Mouse (Mus musculus) A20 (cell line): ENCODE measurements around the gene Syngr3.
"Not testable (repeated sequence)": the region's sequence is repeated elsewhere in the genome, so short reads cannot be mapped to it uniquely, and the experiment has no call there.

Experiments
- DNase-seq: peaks from one replicate; pipeline ENCODE4 v3.0.0-alpha.2; 2011; ENCODE audit warnings: low read depth, low spot score

The Syngr3 gene

DNA sequence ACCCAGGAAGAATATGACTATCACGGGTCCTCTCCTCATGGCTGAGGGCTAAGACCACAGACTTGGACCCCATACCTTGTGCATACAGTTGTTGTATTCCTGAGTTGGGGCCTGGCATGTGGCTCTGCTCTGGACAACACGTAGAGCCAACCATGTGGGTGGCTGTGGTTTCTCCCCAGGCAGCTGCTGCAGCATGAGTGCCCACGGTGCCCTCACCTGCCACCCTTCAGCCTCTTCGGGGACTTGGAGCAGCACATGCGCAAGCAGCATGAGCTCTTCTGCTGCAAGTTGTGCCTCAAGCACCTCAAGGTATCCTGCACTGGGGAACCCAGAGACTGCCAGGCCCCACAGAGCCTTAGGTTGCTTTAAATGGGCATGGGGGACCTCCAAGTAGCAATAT, 12.9 kb downstream of the Syngr3 start:
- DNase-seq, result no peak

DNA sequence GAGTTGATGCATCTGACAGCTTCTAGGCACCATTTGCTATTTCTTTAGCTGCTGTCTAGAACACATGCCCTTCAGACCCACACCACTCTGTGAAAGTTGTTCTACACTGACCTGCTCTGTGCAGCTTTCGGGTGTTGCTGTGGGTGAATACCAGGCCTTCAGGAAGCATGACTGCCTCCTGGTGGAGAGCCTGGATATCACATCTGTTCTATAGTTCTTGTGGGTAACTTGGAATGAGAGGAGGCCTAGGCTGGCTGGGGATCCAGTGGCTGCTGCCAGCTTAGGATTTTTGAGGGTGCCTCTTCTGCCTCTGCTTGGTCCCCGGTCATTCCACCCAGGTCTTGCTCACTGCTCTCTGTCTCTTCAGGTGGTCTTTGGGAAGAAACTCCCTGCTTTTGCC, 13.6 kb downstream of the Syngr3 start:
- peak; percentile 75 for DNase-seq

DNA sequence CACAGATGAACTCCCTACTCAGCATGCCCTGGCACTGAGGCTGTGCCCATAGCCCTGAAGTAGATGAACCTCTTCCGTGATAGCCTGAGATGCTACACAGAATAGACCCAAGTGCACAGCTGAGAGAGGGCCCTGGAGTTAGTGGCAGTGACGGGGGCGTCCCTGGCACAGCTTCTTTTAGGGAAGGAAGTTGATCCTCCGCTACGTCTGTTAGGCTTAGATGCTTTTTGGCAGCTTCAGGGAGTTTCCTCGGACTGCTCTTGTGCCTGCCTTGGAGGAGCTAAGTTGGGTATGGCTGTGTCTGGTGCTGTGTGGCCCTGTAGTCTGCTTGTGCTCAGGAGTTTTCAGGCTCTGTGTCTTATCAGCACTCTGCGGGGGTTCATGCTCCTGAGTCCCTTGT, 15.5 kb downstream of the Syngr3 start:
- DNase-seq, result no peak

DNA sequence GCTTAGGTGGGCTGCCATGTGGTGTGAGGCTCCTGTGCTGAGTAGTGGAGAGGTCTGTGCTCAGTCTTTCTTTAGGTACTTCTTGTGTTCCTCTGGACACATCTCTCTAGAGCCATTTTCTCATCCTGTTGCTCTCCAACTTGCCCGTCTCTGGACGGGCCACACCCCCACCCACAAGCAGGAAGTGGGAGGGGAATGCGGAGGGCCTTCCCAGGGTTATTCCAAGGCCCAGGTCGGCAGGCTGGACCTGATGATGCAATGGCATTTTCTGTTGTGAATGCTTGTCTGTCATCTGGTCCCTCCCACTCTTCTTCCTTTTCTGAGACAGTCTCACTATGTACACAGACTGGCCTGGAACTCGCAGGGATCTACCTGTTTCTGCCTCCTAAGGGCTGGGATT, 17.6 kb downstream of the Syngr3 start:
- peak; percentile 51 for DNase-seq

DNA sequence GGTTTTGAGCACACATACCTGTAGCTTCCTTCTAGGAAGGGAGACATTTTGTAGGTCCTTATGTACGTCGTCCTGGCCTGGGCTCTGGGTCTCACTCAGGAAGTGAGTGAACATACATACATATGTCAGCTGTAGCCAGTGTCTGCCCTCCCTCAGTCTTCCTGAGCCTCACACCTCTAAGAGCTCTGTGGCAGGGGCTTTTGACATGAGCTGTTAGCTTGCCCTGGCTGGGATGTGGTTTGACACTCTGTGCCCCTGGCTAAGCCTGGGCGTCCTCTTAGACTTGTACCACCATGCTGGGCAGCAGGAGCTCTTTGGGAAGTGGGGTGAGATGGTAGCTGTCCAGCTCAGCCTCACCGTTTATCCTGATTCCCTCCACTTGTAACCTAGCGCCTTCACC, 18.4 kb downstream of the Syngr3 start:
- peak; percentile 41 for DNase-seq

DNA sequence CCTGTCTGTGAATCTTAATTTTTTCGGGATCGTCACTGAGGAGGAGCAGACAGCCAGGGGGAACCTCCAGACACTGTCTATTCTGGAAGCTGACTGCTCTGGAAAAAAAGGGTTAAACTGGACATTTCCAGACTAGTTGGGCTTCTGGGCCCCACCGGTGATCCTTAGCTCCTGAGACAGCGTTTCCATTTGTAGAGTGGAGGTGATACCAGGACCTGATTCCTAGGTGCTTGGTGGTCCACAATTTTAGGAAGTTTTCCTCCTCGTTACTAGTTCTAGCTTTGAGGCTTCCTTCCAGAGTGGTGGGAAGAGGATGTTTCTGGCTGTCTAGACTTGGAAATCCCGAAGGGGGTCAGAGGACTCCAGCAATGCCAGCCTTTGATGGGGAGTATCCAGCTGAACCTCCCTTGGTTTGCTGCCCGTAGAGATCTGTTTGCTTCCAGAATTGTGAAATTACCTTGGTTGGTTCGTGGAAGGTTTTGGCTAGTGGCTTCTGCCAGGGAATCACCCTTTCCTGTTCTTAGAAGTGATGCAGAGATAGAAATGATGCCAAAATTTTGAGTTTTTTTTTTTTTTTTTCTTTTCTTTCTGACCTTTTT, 19.4 kb downstream of the Syngr3 start:
- no peak for DNase-seq

DNA sequence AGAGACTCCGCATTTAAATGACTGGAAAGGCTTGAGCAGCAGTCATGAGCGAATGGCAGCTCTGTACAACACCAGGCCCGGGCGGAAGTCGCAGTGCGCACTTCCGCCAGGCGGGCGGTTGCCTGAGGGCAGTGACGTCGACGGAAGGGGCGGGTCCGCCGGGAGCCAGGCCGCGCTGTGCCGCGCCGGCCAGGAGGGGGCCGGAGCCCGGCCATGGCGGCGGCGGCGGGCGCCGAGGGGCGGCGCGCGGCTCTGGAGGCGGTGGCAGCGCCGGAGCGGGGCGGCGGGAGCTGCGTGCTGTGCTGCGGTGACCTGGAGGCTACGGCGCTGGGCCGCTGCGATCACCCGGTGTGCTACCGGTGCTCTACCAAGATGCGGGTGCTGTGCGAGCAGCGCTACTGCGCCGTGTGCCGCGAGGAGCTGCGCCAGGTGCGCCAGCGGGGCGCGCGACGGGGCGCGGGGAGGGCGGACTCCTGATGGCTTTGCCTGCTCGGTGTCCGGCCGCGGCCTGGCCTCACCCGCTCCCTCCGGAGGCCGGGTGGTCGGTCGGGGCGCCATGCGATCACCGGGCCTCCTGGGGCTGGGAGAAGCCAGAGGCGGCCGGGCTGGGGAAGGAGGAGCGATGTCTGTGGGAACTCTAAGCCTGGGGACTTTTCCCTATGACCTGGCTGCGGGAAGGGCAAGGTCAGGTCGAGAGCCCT, 20.1 kb downstream of the Syngr3 start, which contains the start of gene Zfp598:
Zfp598 (plus strand) TSS at position 143 of the 701 bp plus-strand sequence.
- peak; percentile 94 for DNase-seq

DNA sequence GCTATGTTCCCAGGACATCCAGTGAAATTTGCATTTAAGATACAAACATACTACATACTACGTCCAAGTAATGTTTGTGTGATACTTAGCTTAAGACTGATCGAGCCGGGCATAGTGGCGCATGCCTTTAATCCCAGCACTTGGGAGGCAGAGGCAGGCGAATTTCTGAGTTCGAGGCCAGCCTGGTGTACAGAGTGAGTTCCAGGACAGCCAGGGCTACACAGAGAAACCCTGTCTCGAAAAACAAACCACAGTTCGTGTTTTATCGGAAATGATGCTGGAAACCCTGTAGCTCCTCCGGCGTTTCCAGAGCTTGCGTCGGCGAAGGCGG, 20.6 kb downstream of the Syngr3 start:
- not testable (repeated sequence) for DNase-seq

DNA sequence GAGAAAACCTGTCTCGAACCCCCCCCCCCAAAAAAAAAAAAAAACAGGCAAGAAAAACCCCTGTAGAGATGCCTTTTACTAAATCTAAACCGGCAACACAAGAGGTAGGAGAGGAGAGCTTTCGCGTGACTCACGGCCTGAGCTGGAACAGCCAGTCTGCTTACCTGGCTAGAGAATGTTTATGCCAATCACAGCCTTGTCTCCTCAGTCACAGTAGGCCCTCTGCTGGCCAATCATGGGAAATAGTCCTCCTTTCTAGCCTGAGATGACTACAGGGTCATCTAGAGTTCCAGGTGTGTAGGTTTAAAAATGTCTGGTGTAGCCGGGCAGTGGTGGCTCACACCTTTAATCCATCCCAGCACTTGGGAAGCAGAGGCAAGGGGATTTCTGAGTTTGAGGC, 22.3 kb downstream of the Syngr3 start:
- DNase-seq, result peak; percentile 80

DNA sequence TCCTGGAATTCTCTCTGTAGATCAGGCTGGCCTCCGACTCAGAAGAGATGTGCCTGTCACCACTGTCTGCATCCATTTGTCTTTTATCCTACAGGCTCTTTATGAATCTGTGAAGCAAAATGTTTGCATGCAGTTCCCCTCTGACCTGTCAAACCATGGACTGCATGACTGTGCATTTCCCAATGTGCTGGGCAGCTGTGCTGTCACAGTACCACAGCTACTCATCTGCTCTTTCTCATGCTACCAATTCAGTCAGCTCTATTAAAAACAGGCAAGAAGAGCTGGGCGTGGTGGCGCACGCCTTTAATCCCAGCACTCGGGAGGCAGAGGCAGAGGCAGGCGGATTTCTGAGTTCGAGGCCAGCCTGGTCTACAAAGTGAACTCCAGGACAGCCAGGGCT, 22.7 kb downstream of the Syngr3 start:
- DNase-seq, result not testable (repeated sequence)

DNA sequence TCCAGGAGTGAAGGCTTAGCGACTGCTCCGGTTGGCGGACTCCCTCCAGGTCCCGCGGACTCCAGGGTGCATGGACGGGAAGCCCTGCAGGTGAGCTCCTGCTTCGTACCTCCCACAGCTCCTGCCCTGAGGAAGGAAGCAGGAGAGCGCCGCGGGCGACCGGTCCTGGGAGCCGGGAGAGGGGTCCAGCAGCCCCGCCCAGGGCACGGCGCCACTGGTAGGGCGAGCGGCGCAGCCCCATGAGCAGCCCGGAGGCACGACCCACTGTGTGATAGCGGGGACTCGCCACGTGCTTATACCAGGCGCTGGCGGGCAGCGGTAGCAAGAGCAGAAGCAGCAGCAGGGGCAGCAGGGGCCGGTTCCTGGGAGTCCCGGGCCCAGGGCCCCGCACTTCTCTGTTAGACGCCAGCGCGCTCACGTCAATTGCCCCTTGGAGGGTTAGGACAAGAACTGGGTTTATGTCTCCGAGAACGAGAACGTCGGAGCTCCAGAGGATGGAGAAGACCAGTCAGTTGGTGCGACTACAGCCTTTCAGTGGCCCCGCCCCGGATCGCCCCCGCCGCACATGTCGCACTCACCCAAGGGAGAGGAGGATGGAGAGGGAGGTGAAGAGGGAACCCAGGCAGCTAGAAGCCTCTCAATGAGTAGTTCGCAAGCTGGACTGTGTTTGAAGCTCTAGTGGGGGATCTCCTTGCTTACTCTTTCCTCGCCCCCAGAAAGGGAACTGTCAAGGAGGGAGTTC, 31.6 kb downstream of the Syngr3 start, which contains the start of gene Npw:
Npw (minus strand) TSS at position 441 of the 742 bp plus-strand sequence.
- no peak for DNase-seq

DNA sequence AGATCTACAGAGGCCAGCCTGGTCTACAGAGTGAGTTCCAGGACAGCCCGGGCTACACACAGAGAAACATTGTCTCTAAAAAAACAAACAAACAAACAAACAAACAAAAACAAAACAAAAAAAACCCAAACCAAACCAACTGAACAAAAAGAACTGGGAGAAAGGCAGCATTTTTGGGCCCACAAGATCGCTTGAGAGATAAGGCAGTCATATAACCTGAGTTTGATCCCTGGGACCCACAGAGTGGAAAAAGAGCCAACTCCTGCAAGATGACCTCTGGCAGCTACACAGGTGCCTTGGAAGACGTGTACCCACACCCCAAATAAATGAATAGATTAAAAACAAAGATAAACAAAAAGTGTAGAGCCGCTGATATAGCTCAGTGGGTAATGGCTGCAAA, 34.8 kb downstream of the Syngr3 start:
- DNase-seq, result no peak

DNA sequence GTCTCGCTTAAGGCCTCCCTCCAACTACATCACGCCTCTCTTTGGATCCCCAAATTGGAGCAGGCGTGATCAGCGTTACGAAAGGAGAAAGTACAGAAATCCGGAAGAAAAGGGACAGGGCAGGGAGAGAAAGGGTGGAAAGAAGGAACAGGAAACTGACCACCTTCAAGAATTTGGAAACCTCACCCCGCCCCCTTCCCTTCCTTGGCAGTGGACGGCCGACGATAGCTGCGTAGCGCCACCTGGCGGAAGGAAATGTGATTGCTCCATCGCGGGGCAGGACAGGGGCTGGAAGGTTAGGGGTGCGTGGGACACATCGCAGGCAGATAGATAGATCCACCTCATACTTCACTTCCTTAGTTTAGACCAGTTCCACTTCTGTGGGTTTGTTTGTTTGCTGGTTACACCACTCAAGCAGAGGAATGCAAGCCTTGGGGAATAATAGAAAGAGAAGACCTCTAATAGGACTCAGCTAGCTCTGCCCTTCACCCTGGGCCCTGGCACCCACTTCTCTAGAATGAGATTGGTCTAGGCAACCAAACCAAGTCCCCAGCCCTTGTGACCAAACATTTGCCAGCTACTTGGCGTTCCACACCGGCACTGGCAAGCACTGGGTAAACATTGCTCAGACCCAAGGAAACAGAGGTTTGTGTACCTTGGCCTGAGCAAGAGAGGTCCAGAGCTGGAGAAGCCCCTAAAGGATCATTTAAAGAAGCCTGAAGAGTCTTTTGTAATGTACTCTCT, 35.6 kb downstream of the Syngr3 start:
- peak; percentile 80 for DNase-seq

DNA sequence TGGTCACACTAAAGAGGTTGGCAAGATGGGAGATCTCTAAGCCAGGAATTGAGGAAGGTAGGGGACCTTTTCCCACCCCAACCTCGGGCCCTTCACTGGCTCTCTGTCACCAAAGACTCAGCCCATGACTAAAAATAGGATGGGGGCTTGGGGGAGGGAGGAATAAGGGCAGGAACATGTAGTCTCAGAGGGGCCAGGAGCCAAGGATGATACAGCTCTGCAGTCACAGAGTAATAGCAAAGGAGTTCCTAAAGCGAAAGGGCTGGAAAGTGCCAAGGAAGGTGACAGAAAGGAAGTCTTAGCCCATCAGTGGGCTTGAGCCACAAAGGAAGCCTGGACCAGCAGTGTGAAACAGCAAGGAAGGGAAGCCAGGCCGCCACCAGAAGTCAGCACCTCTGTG, 37.9 kb downstream of the Syngr3 start:
- no peak for DNase-seq

DNA sequence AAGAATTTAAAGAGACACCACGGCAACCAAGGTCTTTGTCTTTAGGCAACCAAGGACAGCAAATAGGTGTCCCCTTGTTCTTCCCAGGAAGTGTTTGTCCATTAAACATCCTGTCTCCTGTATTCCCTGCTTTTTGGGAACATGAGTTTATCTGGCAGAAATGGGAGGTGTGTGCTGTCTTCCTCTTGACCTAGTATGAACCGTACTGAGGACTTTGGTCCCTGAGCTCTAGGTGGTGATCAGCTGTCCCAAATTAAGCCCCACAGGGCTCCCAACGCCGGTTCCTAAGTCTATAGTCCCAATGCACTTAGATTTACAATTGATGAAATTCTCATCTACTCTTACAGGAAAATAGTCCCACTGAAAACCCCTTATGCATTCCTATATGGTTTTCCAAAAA, 39.0 kb downstream of the Syngr3 start:
- DNase-seq, result no peak

DNA sequence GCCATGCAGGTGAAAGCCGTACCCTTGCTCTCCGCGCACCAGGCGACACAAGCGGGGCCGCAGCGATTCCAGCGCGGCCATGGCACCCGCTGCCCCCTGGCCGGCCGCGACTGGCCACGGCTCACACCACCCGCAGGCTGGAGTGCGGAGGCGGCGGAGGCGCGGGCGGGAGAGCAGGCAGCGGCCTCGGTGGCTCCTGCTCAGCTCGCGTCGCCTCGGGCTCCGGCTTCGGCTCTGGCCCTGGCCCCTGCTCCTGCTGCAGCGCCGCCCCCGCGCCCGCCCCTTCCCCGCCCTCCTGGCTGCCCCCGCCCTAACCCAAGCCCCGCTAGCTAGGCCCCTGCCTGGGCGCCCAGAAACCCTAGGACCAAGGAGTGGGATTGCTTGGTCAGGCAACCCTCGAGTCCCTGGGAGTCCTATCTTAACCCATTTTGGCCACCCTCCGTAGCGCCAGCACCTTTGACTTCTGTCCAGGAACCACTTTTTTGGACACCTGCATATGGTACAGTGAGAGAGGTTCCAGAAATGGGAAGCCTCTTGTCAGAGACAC, 39.6 kb downstream of the Syngr3 start, which contains the start of gene Slc9a3r2:
Slc9a3r2 (minus strand) TSS at position 258 of the 547 bp plus-strand sequence.
- no peak for DNase-seq

DNA sequence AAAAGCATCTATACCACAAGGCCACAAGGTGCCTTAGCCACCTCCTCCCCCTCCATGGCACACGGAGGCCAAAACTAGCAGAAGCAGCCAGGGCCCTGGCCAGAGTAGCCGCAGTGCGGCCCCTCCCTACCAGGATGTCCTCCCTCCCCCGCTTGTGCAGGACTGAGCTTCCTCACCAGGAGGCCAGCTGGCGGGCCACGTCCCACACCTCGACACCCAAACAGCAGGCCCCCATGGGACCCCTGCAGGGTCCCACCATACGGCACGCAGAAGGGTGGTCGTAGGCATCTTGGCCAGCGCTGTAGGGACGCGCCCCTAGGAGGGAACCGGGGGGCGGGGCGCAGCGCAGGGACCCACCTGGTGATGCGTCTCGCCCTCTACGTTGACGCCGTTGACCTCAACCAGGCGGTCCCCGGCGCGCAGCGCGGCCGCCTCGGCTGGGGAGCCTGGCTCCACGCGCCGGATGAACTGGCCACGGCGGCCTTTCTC, 40.1 kb downstream of the Syngr3 start:
- DNase-seq, result no peak

DNA sequence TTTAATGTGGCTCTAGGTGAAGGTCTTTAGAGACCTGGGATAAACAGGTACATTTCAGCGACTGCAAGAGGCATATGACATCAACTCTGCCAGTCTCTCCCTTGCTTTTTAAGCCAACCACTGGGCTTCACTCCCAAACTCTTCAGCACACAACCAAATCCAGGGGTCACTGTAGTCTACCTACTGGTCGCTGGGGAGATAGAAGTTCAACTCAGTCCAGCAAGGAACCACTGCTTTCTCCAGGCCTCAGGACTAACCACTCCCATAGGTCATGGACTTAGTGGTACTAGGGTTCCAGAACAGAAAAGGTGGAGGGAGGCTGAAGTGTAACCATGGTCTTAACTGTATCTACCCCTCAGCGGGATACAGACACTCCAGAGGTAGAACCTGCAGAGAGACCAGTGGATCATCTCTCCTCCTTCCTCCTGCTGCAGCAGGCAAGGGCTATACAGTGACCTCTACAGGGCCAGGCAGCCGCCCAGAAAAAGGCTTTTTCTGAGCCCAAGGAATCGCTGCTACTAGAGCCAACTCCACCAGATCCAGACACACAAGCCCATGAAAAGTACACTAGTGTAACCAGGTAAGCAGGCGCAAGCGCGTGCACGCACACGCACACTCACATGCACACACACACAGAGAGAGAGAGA, 40.9 kb downstream of the Syngr3 start:
- no peak for DNase-seq

DNA sequence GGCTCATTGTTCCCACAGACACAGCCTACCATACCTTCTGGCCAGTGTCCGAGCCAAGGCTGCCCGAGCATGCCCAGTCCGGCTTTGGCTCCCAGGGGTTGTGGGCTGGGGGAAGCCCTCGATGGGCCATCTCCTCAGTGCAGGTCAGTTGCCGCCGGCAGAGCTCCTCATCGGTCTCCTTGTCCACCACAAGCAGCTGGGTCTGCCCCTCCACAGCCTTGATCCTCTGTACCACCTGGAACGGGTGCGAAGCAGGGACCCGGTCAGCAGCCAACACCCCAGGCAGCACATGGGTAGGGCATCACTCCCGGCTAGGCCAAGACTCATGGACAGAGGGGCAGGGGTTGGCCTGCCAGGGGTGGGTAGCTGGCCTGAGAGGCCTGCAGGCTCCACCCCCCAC, 42.3 kb downstream of the Syngr3 start:
- no peak for DNase-seq

DNA sequence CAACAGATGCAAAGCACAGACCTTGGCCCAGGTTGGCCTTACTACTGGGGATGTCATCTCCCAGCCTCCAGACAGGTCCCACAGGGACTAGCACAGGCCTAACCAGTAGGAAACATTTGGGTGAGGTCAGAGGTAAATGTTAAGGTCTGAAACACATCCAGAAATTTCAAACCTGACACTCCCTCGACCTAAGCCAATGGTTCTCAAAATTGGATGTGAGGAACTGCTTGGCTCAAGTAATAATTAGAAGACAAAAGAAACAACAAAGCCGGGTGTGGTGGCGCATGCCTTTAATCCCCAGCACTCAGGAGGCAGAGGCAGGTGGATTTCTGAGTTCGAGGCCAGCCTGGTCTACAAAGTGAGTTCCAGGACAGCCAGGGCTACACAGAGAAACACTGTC, 43.4 kb downstream of the Syngr3 start:
- no peak for DNase-seq

DNA sequence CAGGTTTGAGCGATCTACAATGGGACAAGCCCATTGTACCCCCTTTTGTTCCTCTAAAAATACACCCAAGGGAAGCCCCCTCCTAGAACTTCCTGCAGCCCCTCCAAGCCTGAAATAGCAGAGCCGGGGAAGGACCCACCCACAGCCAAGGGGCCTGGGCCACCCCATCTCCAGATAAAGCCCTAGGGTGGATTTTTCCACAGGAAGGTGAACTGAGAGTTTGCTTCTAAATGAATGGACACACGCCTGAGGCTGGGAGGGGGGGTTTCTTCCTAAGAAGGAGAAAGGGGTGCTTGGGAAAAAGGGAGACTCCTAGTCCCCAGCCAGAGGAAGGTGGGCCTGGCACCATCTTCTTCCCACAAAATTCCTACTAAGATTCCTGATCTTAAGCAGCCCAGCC, 43.8 kb downstream of the Syngr3 start:
- no peak for DNase-seq
